Mouse (Mus musculus) lung, postnatal 0 days (tissue): ENCODE measurements around the gene Igsf11. TPM values are rescaled to one million over a fixed set of nuclear protein-coding genes. Genes with fewer than 3 reads are reported as not detected.

Experiments
- ATAC-seq: fragments of 200-750 bp; cut with Nextera tagmentation; 2 replicates; pipeline ENCODE4 v1.8.0; 2017; ENCODE audit warnings: moderate library complexity
- DNase-seq: peaks from one replicate; pipeline ENCODE4 v3.0.0-alpha.2; 2016; ENCODE audit warnings: low spot score
- H3K27ac ChIP-seq: fragments of 300-500 bp; sonication (generic); 2 replicates; pipeline ENCODE4 v1.5.1; 2014; ENCODE audit warnings: antibody characterized with exemption, mild to moderate bottlenecking, low read length, mixed read lengths
- H3K27me3 ChIP-seq: fragments of 300-500 bp; sonication (generic); replicated peaks from 2 replicates; pipeline ENCODE4 v1.6.1; 2014; ENCODE audit warnings: low read length, mixed read lengths; ENCODE audit not compliant: insufficient read depth
- H3K36me3 ChIP-seq: fragments of 300-500 bp; sonication (generic); 2 replicates; pipeline ENCODE4 v1.6.1; 2014; ENCODE audit warnings: low read length, mixed read lengths; ENCODE audit not compliant: insufficient read depth
- H3K4me1 ChIP-seq: fragments of 300-500 bp; sonication (generic); 2 replicates; pipeline ENCODE4 v1.6.1; 2014; ENCODE audit warnings: antibody characterized with exemption, low read depth, low read length, mixed read lengths; ENCODE audit not compliant: insufficient read depth
- H3K4me2 ChIP-seq: fragments of 300-500 bp; sonication (generic); replicated peaks from 2 replicates; pipeline ENCODE4 v1.6.1; 2014; ENCODE audit warnings: low read depth, mild to moderate bottlenecking, low read length, moderate library complexity, mixed read lengths
- H3K4me3 ChIP-seq: fragments of 300-500 bp; sonication (generic); 2 replicates; pipeline ENCODE4 v1.5.1; 2014; ENCODE audit warnings: low read depth, low read length
- H3K9ac ChIP-seq: fragments of 300-500 bp; sonication (generic); replicated peaks from 2 replicates; pipeline ENCODE4 v1.6.1; 2014; ENCODE audit warnings: low read depth, mild to moderate bottlenecking
- H3K9me3 ChIP-seq: fragments of 300-500 bp; sonication (generic); 2 replicates; pipeline ENCODE4 v1.6.1; 2016; ENCODE audit warnings: low read length, mixed read lengths
- CTCF ChIP-seq: IDR thresholded peaks from 2 replicates; pipeline ENCODE4 v1.5.1; 2016; ENCODE audit warnings: antibody characterized with exemption, mild to moderate bottlenecking
- EP300 ChIP-seq: IDR thresholded peaks from 2 replicates; pipeline ENCODE4 v1.6.1; 2016; ENCODE audit warnings: antibody characterized with exemption, mild to moderate bottlenecking, control low read depth
- WGBS: fragments of 180-500 bp; shearing (Covaris S2); extraction: QIAGEN DNeasy Blood & Tissue Kit; methylation state at CpG from one replicate; pipeline ENCODE4 v1.1.7; 2014; 5-methylcytosine and 5-hydroxymethylcytosine counted together
- polyA plus RNA-seq: library from polyadenylated mRNA; unstranded; fragments of >200 nt; fragmentation: Nextera tagmentation; extraction: Ambion mirVana; gene quantifications from 2 replicates; pipeline ENCODE4 v1.2.1, GENCODE M21; 2015

Igsf11 gene
- polyA plus RNA-seq, 1 experiment from 2014 or later, result 0.35 TPM

- 66% methylated on average over 5 of the region's 5 CpGs for WGBS
- H3K4me1 ChIP-seq, result no peaks in the 10 kb centered on the region
- H3K9ac ChIP-seq, result no peak overlapping the region
- H3K9me3 ChIP-seq, result no peaks in the 10 kb centered on the region
- TF ChIP-seq CTCF (no peak), EP300 (no peak)
- no peaks in the 10 kb centered on the region for H3K27me3 ChIP-seq
- DNase-seq (no peak), ATAC-seq (no peak)
- H3K27ac ChIP-seq, result no peak overlapping the region
- H3K4me2 ChIP-seq, result no peak overlapping the region
- H3K36me3 ChIP-seq, result no peaks in the 10 kb centered on the region
- H3K4me3 ChIP-seq, result no peak overlapping the region
These were observed 28.0 kb downstream of the Igsf11 start for GRCm38 (mm10) chr16:38920488-38920887.

GRCm38 (mm10) chr16:38924940-38925339 is 32.5 kb downstream of the Igsf11 start:
- Histone ChIP-seq H3K27me3 (no peaks in the 10 kb centered on the region), H3K4me1 (no peaks in the 10 kb centered on the region), H3K9ac (no peak overlapping the region), H3K4me3 (no peak overlapping the region), H3K36me3 (no peaks in the 10 kb centered on the region), H3K27ac (no peak overlapping the region), H3K4me2 (no peak overlapping the region), H3K9me3 (no peaks in the 10 kb centered on the region)
- 74% methylated on average over 13 of the region's 13 CpGs for WGBS
- no peak for DNase-seq
- TF ChIP-seq EP300, result no peak
- TF ChIP-seq CTCF, result no peak
- no peak for ATAC-seq

GRCm38 (mm10) chr16:38928760-38929159 is 36.3 kb downstream of the Igsf11 start:
- Histone ChIP-seq H3K4me1 (no peaks in the 10 kb centered on the region), H3K36me3 (no peaks in the 10 kb centered on the region), H3K27me3 (no peaks in the 10 kb centered on the region), H3K27ac (no peak overlapping the region), H3K9me3 (no peaks in the 10 kb centered on the region), H3K4me3 (no peak overlapping the region), H3K9ac (no peak overlapping the region), H3K4me2 (no peak overlapping the region)
- ATAC-seq, result no peak
- TF ChIP-seq EP300 (no peak), CTCF (no peak)
- 78% methylated on average over 7 of the region's 7 CpGs for WGBS
- DNase-seq, result no peak

- Histone ChIP-seq H3K4me1 (no peaks in the 10 kb centered on the region), H3K9ac (no peak overlapping the region), H3K36me3 (no peaks in the 10 kb centered on the region), H3K27me3 (no peaks in the 10 kb centered on the region), H3K9me3 (no peaks in the 10 kb centered on the region), H3K4me2 (no peak overlapping the region), H3K27ac (no peak overlapping the region), H3K4me3 (no peak overlapping the region)
- TF ChIP-seq CTCF (no peak), EP300 (no peak)
- ATAC-seq (no peak), DNase-seq (no peak)
- 71% methylated on average over 6 of the region's 6 CpGs for WGBS
These were observed 39.0 kb downstream of the Igsf11 start for GRCm38 (mm10) chr16:38931519-38931918.

- Histone ChIP-seq H3K36me3 (no peaks in the 10 kb centered on the region), H3K27ac (no peak overlapping the region), H3K4me2 (no peak overlapping the region), H3K4me3 (no peak overlapping the region), H3K27me3 (no peaks in the 10 kb centered on the region), H3K4me1 (no peaks in the 10 kb centered on the region), H3K9me3 (no peaks in the 10 kb centered on the region), H3K9ac (no peak overlapping the region)
- WGBS, result 76% methylated on average over 3 of the region's 3 CpGs
- DNase-seq, result no peak
- ATAC-seq, result no peak
- TF ChIP-seq CTCF, result no peak
- TF ChIP-seq EP300, result no peak
These were observed 48.3 kb downstream of the Igsf11 start for GRCm38 (mm10) chr16:38940805-38941204.

GRCm38 (mm10) chr16:38941275-38941674 is 48.8 kb downstream of the Igsf11 start:
- ATAC-seq (no peak), DNase-seq (no peak)
- Histone ChIP-seq H3K27me3 (no peaks in the 10 kb centered on the region), H3K36me3 (no peaks in the 10 kb centered on the region), H3K9me3 (no peaks in the 10 kb centered on the region), H3K27ac (no peak overlapping the region), H3K4me2 (no peak overlapping the region), H3K4me3 (no peak overlapping the region), H3K9ac (no peak overlapping the region), H3K4me1 (no peaks in the 10 kb centered on the region)
- no peak for TF ChIP-seq CTCF
- no peak for TF ChIP-seq EP300
- WGBS, result 81% methylated on average over 6 of the region's 6 CpGs
